Mouse (Mus musculus): ENCODE data around the gene Itpr1.

DNA sequence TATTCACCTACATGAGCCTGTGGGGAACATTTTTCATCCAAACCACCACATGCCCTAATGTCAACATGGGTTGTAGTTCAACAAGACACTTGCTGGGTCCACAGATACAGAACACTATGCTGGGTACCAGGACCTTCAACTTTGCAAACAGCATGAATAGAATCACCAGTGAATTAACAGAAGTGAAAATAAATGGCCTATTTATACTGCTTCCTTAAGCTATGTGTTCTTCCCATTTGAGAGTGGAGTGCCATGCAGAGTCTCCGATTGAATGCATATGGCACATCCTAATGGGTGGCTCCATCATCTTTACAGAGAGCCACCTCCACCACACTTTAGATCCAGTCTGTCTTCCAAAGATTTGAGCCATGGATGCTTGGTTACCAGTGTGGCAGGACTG lies 22.2 kb upstream of the Itpr1 start:
- TF ChIP-seq CTCF (IDR thresholded peaks at IDR 0.05; ENCODE audit: low read depth, low read length) (no peak), POLR2A (IDR thresholded peaks at IDR 0.05; ENCODE audit: extremely low read depth, insufficient read depth, low read length) (no peak)
